In the genomic region with DNA sequence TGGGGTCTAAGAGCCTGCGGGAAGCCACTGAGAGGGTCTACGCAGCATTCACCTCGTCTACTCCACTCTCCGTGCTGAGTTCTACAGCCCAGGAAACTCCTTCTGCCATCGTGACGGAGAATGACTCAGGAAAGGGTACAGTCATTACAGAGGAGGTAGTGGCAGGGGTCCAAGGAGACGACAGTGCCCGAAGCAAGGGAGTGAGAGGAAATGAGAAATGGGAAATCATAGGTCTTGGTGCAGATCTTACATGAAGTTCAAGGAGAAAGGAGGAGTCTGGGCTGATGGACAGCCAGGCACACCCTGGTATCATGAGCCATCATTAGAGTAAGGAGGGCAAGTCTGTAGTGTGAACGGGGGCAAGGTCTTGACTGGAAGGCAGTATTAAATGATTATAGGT, we compare ENCODE assay signal across 8 mouse cellular contexts. TPM values are rescaled to one million over a fixed set of nuclear protein-coding genes. Genes with fewer than 3 reads are reported as not detected.
DNase-seq lines count a peak whose midpoint lies in the region; ATAC-seq and TF ChIP-seq lines count a peak whose summit lies in the region.

No protein-coding gene starts in this region.

- peaks cover 11% of the 10 kb centered on the region for H3K4me1 ChIP-seq in hindbrain, postnatal 0 days (ENCODE audit: insufficient read depth, low read length)
- no peaks in the 10 kb centered on the region for H3K4me1 ChIP-seq in hindbrain, embryonic 11.5 days (replicated peaks; ENCODE audit: control insufficient read depth, insufficient read depth, low read length)
- H3K4me1 ChIP-seq in limb, embryonic 13.5 days = peaks cover 35% of the 10 kb centered on the region
- H3K4me1 ChIP-seq in forebrain, embryonic 11.5 days (replicated peaks; ENCODE audit: control insufficient read depth, insufficient read depth, low read length) = no peaks in the 10 kb centered on the region

- WGBS in hindbrain, postnatal 0 days = 49% methylated on average over 9 of the region's 9 CpGs
- 74% methylated on average over 9 of the region's 9 CpGs for WGBS in hindbrain, embryonic 11.5 days
- WGBS in limb, embryonic 13.5 days = 49% methylated on average over 9 of the region's 9 CpGs
- WGBS in forebrain, embryonic 11.5 days = 86% methylated on average over 9 of the region's 9 CpGs

- no peak overlapping the region for H3K4me3 ChIP-seq in hindbrain, postnatal 0 days (ENCODE audit: low read length)
- H3K4me3 ChIP-seq in hindbrain, embryonic 11.5 days (ENCODE audit: low read depth, low read length) = no peak overlapping the region
- no peak overlapping the region for H3K4me3 ChIP-seq in limb, embryonic 13.5 days
- no peak overlapping the region for H3K4me3 ChIP-seq in forebrain, embryonic 11.5 days (ENCODE audit: low read depth, low read length)

- TF ChIP-seq CTCF in hindbrain, postnatal 0 days (IDR thresholded peaks at IDR 0.05; ENCODE audit: low read depth) = no peak

- no peak for DNase-seq in hindbrain, postnatal 0 days (ENCODE audit: low spot score)
- DNase-seq in hindbrain, embryonic 11.5 days (ENCODE audit: low spot score) = no peak
- peak; percentile 31 for DNase-seq in MN1 (ENCODE audit: low spot score)
- peak; percentile 87 for DNase-seq in adrenal gland, postnatal 14 days
- DNase-seq in spleen, postnatal 36 days (ENCODE audit: low spot score in 2 of 2) = no peak
- no peak for DNase-seq in forebrain, embryonic 11.5 days (ENCODE audit: low spot score)
- no peak for DNase-seq in right cerebral cortex, postnatal 25 days

- H3K4me2 ChIP-seq in hindbrain, postnatal 0 days (ENCODE audit: low read depth, low read length) = no peak overlapping the region
- no peak overlapping the region for H3K4me2 ChIP-seq in hindbrain, embryonic 11.5 days (replicated peaks; ENCODE audit: low read depth, low read length)
- peak overlapping the region; percentile 38 for H3K4me2 ChIP-seq in limb, embryonic 13.5 days (replicated peaks)
- H3K4me2 ChIP-seq in forebrain, embryonic 11.5 days (ENCODE audit: low read depth, low read length, severe bottlenecking) = no peak overlapping the region

- H3K27ac ChIP-seq in hindbrain, postnatal 0 days = peak overlapping the region; percentile 74; the same call in 1 of the 2 replicates
- no peak overlapping the region for H3K27ac ChIP-seq in hindbrain, embryonic 11.5 days (ENCODE audit: low read depth, low read length)
- H3K27ac ChIP-seq in limb, embryonic 13.5 days = peak overlapping the region; percentile 89
- no peak overlapping the region for H3K27ac ChIP-seq in forebrain, embryonic 11.5 days (ENCODE audit: low read depth, low read length)

- H3K36me3 ChIP-seq in hindbrain, postnatal 0 days (ENCODE audit: insufficient read depth, low read length) = no peaks in the 10 kb centered on the region
- H3K36me3 ChIP-seq in hindbrain, embryonic 11.5 days (ENCODE audit: control insufficient read depth, insufficient read depth, low read length) = no peaks in the 10 kb centered on the region
- H3K36me3 ChIP-seq in limb, embryonic 13.5 days = no peaks in the 10 kb centered on the region
- no peaks in the 10 kb centered on the region for H3K36me3 ChIP-seq in forebrain, embryonic 11.5 days (ENCODE audit: control insufficient read depth, insufficient read depth, low read length)

- ATAC-seq in hindbrain, postnatal 0 days = no peak
- ATAC-seq in hindbrain, embryonic 11.5 days (ENCODE audit: low FRiP score) = no peak
- ATAC-seq in limb, embryonic 13.5 days (ENCODE audit: low FRiP score, low read depth) = no peak
- ATAC-seq in forebrain, embryonic 11.5 days (replicated peaks; ENCODE audit: low FRiP score) = no peak

- no peaks in the 10 kb centered on the region for H3K27me3 ChIP-seq in hindbrain, postnatal 0 days (ENCODE audit: insufficient read depth, low read length)
- no peaks in the 10 kb centered on the region for H3K27me3 ChIP-seq in hindbrain, embryonic 11.5 days (ENCODE audit: control insufficient read depth, insufficient read depth, low read length)
- no peaks in the 10 kb centered on the region for H3K27me3 ChIP-seq in limb, embryonic 13.5 days
- no peaks in the 10 kb centered on the region for H3K27me3 ChIP-seq in forebrain, embryonic 11.5 days (ENCODE audit: control insufficient read depth, insufficient read depth, low read length)

- H3K9ac ChIP-seq in hindbrain, postnatal 0 days (replicated peaks; ENCODE audit: low read length) = no peak overlapping the region
- H3K9ac ChIP-seq in hindbrain, embryonic 11.5 days (ENCODE audit: low read depth, low read length) = no peak overlapping the region
- no peak overlapping the region for H3K9ac ChIP-seq in limb, embryonic 13.5 days
- H3K9ac ChIP-seq in forebrain, embryonic 11.5 days (ENCODE audit: low read length) = no peak overlapping the region

- no peaks in the 10 kb centered on the region for H3K9me3 ChIP-seq in hindbrain, postnatal 0 days (ENCODE audit: low read length)
- no peaks in the 10 kb centered on the region for H3K9me3 ChIP-seq in hindbrain, embryonic 11.5 days (ENCODE audit: control insufficient read depth, low read length)
- no peaks in the 10 kb centered on the region for H3K9me3 ChIP-seq in limb, embryonic 13.5 days
- no peaks in the 10 kb centered on the region for H3K9me3 ChIP-seq in forebrain, embryonic 11.5 days (ENCODE audit: control insufficient read depth, low read length)

RNA-seq across cellular contexts. Expression of a gene that starts 37.5 kb away (rescaled TPM):
- 6.8 and 7.8 TPM in 2 replicates for total RNA-seq in hindbrain, postnatal 0 days (2014; rRNA removed)
- 2.0 and 2.2 TPM in 2 replicates for polyA plus RNA-seq in hindbrain, postnatal 0 days (2015; fragmentation: Nextera tagmentation; extraction: Ambion mirVana)
- 19.9 and 20.1 TPM in 2 replicates for polyA plus RNA-seq in hindbrain, embryonic 11.5 days (2014; fragmentation: Nextera tagmentation; extraction: Ambion mirVana)
- 17.0 and 19.5 TPM in 2 replicates for total RNA-seq in adrenal gland, postnatal 14 days (2021)
- polyA plus RNA-seq in limb, embryonic 13.5 days (2015; fragmentation: Nextera tagmentation; extraction: Ambion mirVana) = 7.2 and 7.8 TPM in 2 replicates
- 14.4 and 16.3 TPM in 2 replicates for polyA plus RNA-seq in forebrain, embryonic 11.5 days (2014; fragmentation: Nextera tagmentation; extraction: Ambion mirVana)

Comparison
In these comparisons a context has a peak if more than half of its experiments do, and no peak if none do; other contexts are left out.
1. H3K27ac ChIP-seq: peak in hindbrain, postnatal 0 days (single experiment) and limb, embryonic 13.5 days (single experiment); none in hindbrain, embryonic 11.5 days (single experiment) and forebrain, embryonic 11.5 days (single experiment).
2. DNase-seq: peak in MN1 (single experiment) and adrenal gland, postnatal 14 days (single experiment); none in hindbrain, postnatal 0 days (single experiment), hindbrain, embryonic 11.5 days (single experiment), spleen, postnatal 36 days (0 of 2), forebrain, embryonic 11.5 days (single experiment) and right cerebral cortex, postnatal 25 days (single experiment).